In genomic region chr13:95618309-95618712, GRCm38 (mm10) we compare ENCODE assay signal across 8 mouse cellular contexts. TPM values are rescaled to one million over a fixed set of nuclear protein-coding genes. Genes with fewer than 3 reads are reported as not detected.
A peak's percentile ranks its signal among the peaks of the same experiment; 100 is the strongest.
DNase-seq lines count a peak whose midpoint lies in the region; ATAC-seq and TF ChIP-seq lines count a peak whose summit lies in the region.

Gene F2r, minus strand, starts transcription at chr13:95618487.

- H3K79me2 ChIP-seq in CH12.LX (replicated peaks; ENCODE audit: control insufficient read depth, extremely low read depth, insufficient read depth, poor library complexity, severe bottlenecking) = no peaks in the 10 kb centered on the region

- no peak for TF ChIP-seq POLR2A in CH12.LX (IDR thresholded peaks at IDR 0.05; ENCODE audit: low read depth, low read length)

- DNase-seq in CH12.LX (ENCODE audit: extremely low read depth) = peak; percentile 74
- DNase-seq in c-Kit-negative CD71-positive TER-119-positive erythroid progenitor cells, embryonic 14.5 days (ENCODE audit: low read depth, low spot score) = peak; percentile 56
- peak; percentile 95 for DNase-seq in forebrain, embryonic 11.5 days (ENCODE audit: low spot score)
- peak; percentile 87 to 88 for DNase-seq in kidney, postnatal 25 days
- peak; percentile 90 for DNase-seq in liver, postnatal 0 days
- DNase-seq in stomach, postnatal 0 days (ENCODE audit: low spot score) = peak; percentile 83

- TF ChIP-seq CTCF in CH12.LX (conservative IDR thresholded peaks at IDR 0.05 in 1 of 2, IDR thresholded peaks at IDR 0.05 in 1 of 2; ENCODE audit: low read depth in 2 of 2, low read length in 2 of 2) = no peak
- no peak for TF ChIP-seq CTCF in liver, postnatal 0 days (IDR thresholded peaks at IDR 0.05; ENCODE audit: low read depth)
- TF ChIP-seq CTCF in stomach, postnatal 0 days (IDR thresholded peaks at IDR 0.05; ENCODE audit: low read depth) = no peak

- TF ChIP-seq RAD21 in CH12.LX (IDR thresholded peaks at IDR 0.05; ENCODE audit: low read depth, low read length) = no peak

- no peaks in the 10 kb centered on the region for H3K36me3 ChIP-seq in CH12.LX (replicated peaks in 1 of 2; ENCODE audit: control insufficient read depth in 1 of 2, insufficient read depth in 1 of 2, low read length in 1 of 2)
- H3K36me3 ChIP-seq in forebrain, embryonic 11.5 days (ENCODE audit: control insufficient read depth, insufficient read depth, low read length) = no peaks in the 10 kb centered on the region
- H3K36me3 ChIP-seq in heart, embryonic 16.5 days (ENCODE audit: control insufficient read depth, insufficient read depth) = no peaks in the 10 kb centered on the region
- no peaks in the 10 kb centered on the region for H3K36me3 ChIP-seq in liver, postnatal 0 days (replicated peaks; ENCODE audit: insufficient read depth, low read length)
- 0 out of 2 replicates have a peak, but pooled peaks cover 3% of the 10 kb centered on the region for H3K36me3 ChIP-seq in neural tube, embryonic 12.5 days
- H3K36me3 ChIP-seq in stomach, postnatal 0 days (ENCODE audit: control insufficient read depth, insufficient read depth, low read length) = no peaks in the 10 kb centered on the region

- 1% methylated on average over 36 of the region's 42 CpGs for WGBS in forebrain, embryonic 11.5 days
- WGBS in heart, embryonic 16.5 days = 0% methylated on average over 42 of the region's 42 CpGs
- 3% methylated on average over 41 of the region's 42 CpGs for WGBS in liver, postnatal 0 days (ENCODE audit: insufficient replicate concordance)
- WGBS in neural tube, embryonic 12.5 days = under 1% methylated on average over 42 of the region's 42 CpGs
- under 1% methylated on average over 38 of the region's 42 CpGs for WGBS in stomach, postnatal 0 days

- peak within 1 kb of the TSS; percentile 86 for H3K4me2 ChIP-seq in CH12.LX (ENCODE audit: insufficient read depth, low read depth, poor library complexity, severe bottlenecking)
- peak within 1 kb of the TSS; percentile 57 for H3K4me2 ChIP-seq in forebrain, embryonic 11.5 days (ENCODE audit: low read depth, low read length, severe bottlenecking)
- H3K4me2 ChIP-seq in heart, embryonic 16.5 days (ENCODE audit: low read depth, low read length) = peak within 1 kb of the TSS; percentile 82
- H3K4me2 ChIP-seq in liver, postnatal 0 days (ENCODE audit: low read depth, low read length) = peak within 1 kb of the TSS; percentile 98
- peak within 1 kb of the TSS; percentile 80 for H3K4me2 ChIP-seq in neural tube, embryonic 12.5 days (replicated peaks)
- H3K4me2 ChIP-seq in stomach, postnatal 0 days (replicated peaks; ENCODE audit: low read depth) = peak within 1 kb of the TSS; percentile 66

- H3K9ac ChIP-seq in CH12.LX (ENCODE audit: insufficient read depth, low read depth) = no peak within 1 kb of the TSS
- peak within 1 kb of the TSS; percentile 92 for H3K9ac ChIP-seq in forebrain, embryonic 11.5 days (ENCODE audit: low read length)
- peak within 1 kb of the TSS; percentile 98 for H3K9ac ChIP-seq in heart, embryonic 16.5 days (ENCODE audit: low read length)
- H3K9ac ChIP-seq in liver, postnatal 0 days (replicated peaks) = peak within 1 kb of the TSS; percentile 87
- peak within 1 kb of the TSS; percentile 92 for H3K9ac ChIP-seq in neural tube, embryonic 12.5 days
- peak within 1 kb of the TSS; percentile 78 for H3K9ac ChIP-seq in stomach, postnatal 0 days (ENCODE audit: low read length)

- dilution Hi-C loops in CH12.LX (cut with MboI; ENCODE audit: extremely low pct_ligation_motif_present, extremely low pct_unique_long_range_greater_than_20kb, low sequenced_read_pairs) = no loop called here

- H3K27me3 ChIP-seq in CH12.LX (replicated peaks) = peaks cover 65% of the 10 kb centered on the region
- H3K27me3 ChIP-seq in forebrain, embryonic 11.5 days (ENCODE audit: control insufficient read depth, insufficient read depth, low read length) = no peaks in the 10 kb centered on the region
- H3K27me3 ChIP-seq in heart, embryonic 16.5 days (ENCODE audit: control insufficient read depth, insufficient read depth, low read length) = no peaks in the 10 kb centered on the region
- H3K27me3 ChIP-seq in liver, postnatal 0 days (ENCODE audit: insufficient read depth, low read length) = no peaks in the 10 kb centered on the region
- H3K27me3 ChIP-seq in neural tube, embryonic 12.5 days (replicated peaks) = no peaks in the 10 kb centered on the region
- no peaks in the 10 kb centered on the region for H3K27me3 ChIP-seq in stomach, postnatal 0 days (ENCODE audit: control insufficient read depth, insufficient read depth, low read length)

- TF ChIP-seq EP300 in CH12.LX (IDR thresholded peaks at IDR 0.05; ENCODE audit: low read length) = 0 out of 2 replicates have a peak, but pooled peaks have one; percentile 9
- no peak for TF ChIP-seq EP300 in liver, postnatal 0 days (IDR thresholded peaks at IDR 0.05; ENCODE audit: low read depth)
- no peak for TF ChIP-seq EP300 in stomach, postnatal 0 days (optimal IDR thresholded peaks at IDR 0.05)

- H3K27ac ChIP-seq in CH12.LX (ENCODE audit: insufficient read depth, low read depth) = no peak within 1 kb of the TSS
- peak within 1 kb of the TSS; percentile 25; the same call in 1 of the 2 replicates for H3K27ac ChIP-seq in forebrain, embryonic 11.5 days (ENCODE audit: low read depth, low read length)
- H3K27ac ChIP-seq in heart, embryonic 16.5 days (ENCODE audit: low read length) = peak within 1 kb of the TSS; percentile 94
- H3K27ac ChIP-seq in liver, postnatal 0 days (ENCODE audit: low read depth) = peak within 1 kb of the TSS; percentile 80
- H3K27ac ChIP-seq in neural tube, embryonic 12.5 days = 0 out of 2 replicates have a peak within 1 kb of the TSS, but pooled peaks have one; percentile 26
- H3K27ac ChIP-seq in stomach, postnatal 0 days (replicated peaks) = peak within 1 kb of the TSS; percentile 67

- ATAC-seq in forebrain, embryonic 11.5 days (replicated peaks; ENCODE audit: low FRiP score) = peak; percentile 95
- ATAC-seq in heart, embryonic 16.5 days (replicated peaks; ENCODE audit: extremely low read depth, insufficient read depth, low FRiP score) = peak; percentile 92
- ATAC-seq in liver, postnatal 0 days = peak; percentile 95
- ATAC-seq in neural tube, embryonic 12.5 days (ENCODE audit: low FRiP score, low read depth) = peak; percentile 92
- peak; percentile 88 for ATAC-seq in stomach, postnatal 0 days (ENCODE audit: low FRiP score, low TSS enrichment)

- H3K4me1 ChIP-seq in CH12.LX (ENCODE audit: control insufficient read depth in 1 of 2, insufficient read depth in 2 of 2) = peaks cover 0 to 8% of the 10 kb centered on the region in 2 experiments; a peak in 2 of 4 replicates
- H3K4me1 ChIP-seq in forebrain, embryonic 11.5 days (replicated peaks; ENCODE audit: control insufficient read depth, insufficient read depth, low read length) = peaks cover 8% of the 10 kb centered on the region
- H3K4me1 ChIP-seq in heart, embryonic 16.5 days (ENCODE audit: control insufficient read depth, insufficient read depth, low read length) = peaks cover 45% of the 10 kb centered on the region
- peaks cover 23% of the 10 kb centered on the region for H3K4me1 ChIP-seq in liver, postnatal 0 days (ENCODE audit: insufficient read depth)
- H3K4me1 ChIP-seq in neural tube, embryonic 12.5 days = peaks cover 31% of the 10 kb centered on the region
- H3K4me1 ChIP-seq in stomach, postnatal 0 days (replicated peaks; ENCODE audit: control insufficient read depth, insufficient read depth) = 0 out of 2 replicates have a peak, but pooled peaks cover 3% of the 10 kb centered on the region

- peak within 1 kb of the TSS; percentile 6 to 51 (median 42) for H3K4me3 ChIP-seq in CH12.LX (replicated peaks in 1 of 3; ENCODE audit: low read depth in 2 of 3, low read length in 2 of 3, poor library complexity in 1 of 3)
- H3K4me3 ChIP-seq in forebrain, embryonic 11.5 days (ENCODE audit: low read depth, low read length) = peak within 1 kb of the TSS; percentile 62
- peak within 1 kb of the TSS; percentile 95 for H3K4me3 ChIP-seq in heart, embryonic 16.5 days (ENCODE audit: low read length)
- H3K4me3 ChIP-seq in liver, postnatal 0 days (ENCODE audit: low read depth, low read length) = peak within 1 kb of the TSS; percentile 92
- H3K4me3 ChIP-seq in neural tube, embryonic 12.5 days = peak within 1 kb of the TSS; percentile 82
- peak within 1 kb of the TSS; percentile 61 for H3K4me3 ChIP-seq in stomach, postnatal 0 days (ENCODE audit: low read depth, low read length)

- in situ Hi-C loops in CH12.LX (cut with MboI; ENCODE audit: low pct_ligation_motif_present, low pct_unique_long_range_greater_than_20kb, low sequenced_read_pairs) = no loop called here

- no peaks in the 10 kb centered on the region for H3K9me3 ChIP-seq in CH12.LX (replicated peaks; ENCODE audit: low read length)
- no peaks in the 10 kb centered on the region for H3K9me3 ChIP-seq in forebrain, embryonic 11.5 days (ENCODE audit: control insufficient read depth, low read length)
- no peaks in the 10 kb centered on the region for H3K9me3 ChIP-seq in heart, embryonic 16.5 days (replicated peaks; ENCODE audit: control insufficient read depth, low read length)
- no peaks in the 10 kb centered on the region for H3K9me3 ChIP-seq in liver, postnatal 0 days (ENCODE audit: low read length)
- no peaks in the 10 kb centered on the region for H3K9me3 ChIP-seq in neural tube, embryonic 12.5 days
- no peaks in the 10 kb centered on the region for H3K9me3 ChIP-seq in stomach, postnatal 0 days (ENCODE audit: control insufficient read depth, low read length)

TF ChIP-seq in CH12.LX, 34 proteins besides CTCF, POLR2A, EP300 and RAD21:
- TF ChIP-seq CHD2 (IDR thresholded peaks at IDR 0.05; ENCODE audit: low read length) = no peak
- TF ChIP-seq MAX (IDR thresholded peaks at IDR 0.05; ENCODE audit: low read length) = no peak
- no peak for TF ChIP-seq POLR2AphosphoS2 (IDR thresholded peaks at IDR 0.05; ENCODE audit: low read depth, low read length)
- no peak for TF ChIP-seq SMC3 (IDR thresholded peaks at IDR 0.05; ENCODE audit: low read depth, low read length)
- peak; percentile 58; the same call in 1 of the 2 replicates for TF ChIP-seq BHLHE40 (IDR thresholded peaks at IDR 0.05; ENCODE audit: low read depth, low read length)
- TF ChIP-seq NRF1 (IDR thresholded peaks at IDR 0.05; ENCODE audit: low read depth, low read length) = peak; percentile 34; the same call in 1 of the 2 replicates
- 0 out of 2 replicates have a peak, but pooled peaks have one; percentile 41 for TF ChIP-seq MAFK (IDR thresholded peaks at IDR 0.05; ENCODE audit: insufficient replicate concordance, low read length)
- peak; percentile 38; the same call in 1 of the 2 replicates for TF ChIP-seq IRF4 (IDR thresholded peaks at IDR 0.05; ENCODE audit: low read depth, low read length)

RNA-seq across cellular contexts. Expression of gene F2r, which starts in this region (rescaled TPM):
- total RNA-seq in CH12.LX (2012; rRNA removed) (0.04 and 0.17 TPM in 2 replicates), CH12.LX (2014; rRNA removed) (0.28 and 0.30 TPM in 2 replicates)
- polyA plus RNA-seq in CH12.LX (2012; ENCODE audit: insufficient read length, low read depth) = 0.10 and 0.30 TPM in 2 replicates
- polyA plus RNA-seq in forebrain, embryonic 11.5 days (2014; fragmentation: Nextera tagmentation; extraction: Ambion mirVana) = 121 and 122 TPM in 2 replicates
- 96.3 and 107 TPM in 2 replicates for polyA plus RNA-seq in heart, embryonic 16.5 days (2015; fragmentation: Nextera tagmentation; extraction: Ambion mirVana)
- polyA plus RNA-seq in liver, postnatal 0 days (2015; fragmentation: Nextera tagmentation; extraction: Ambion mirVana) = 25.5 and 28.6 TPM in 2 replicates
- 109 and 118 TPM in 2 replicates for polyA plus RNA-seq in neural tube, embryonic 12.5 days (2016; fragmentation: Nextera tagmentation; extraction: Ambion mirVana)
- 20.1 and 23.0 TPM in 2 replicates for polyA plus RNA-seq in stomach, postnatal 0 days (2015; fragmentation: Nextera tagmentation; extraction: Ambion mirVana)

Comparison
In these comparisons a context has a peak if more than half of its experiments do, and no peak if none do; other contexts are left out.
1. RNA of gene F2r (polyA plus RNA-seq): 121 to 122 TPM in forebrain, embryonic 11.5 days, 109 to 118 TPM in neural tube, embryonic 12.5 days, 96.3 to 107 TPM in heart, embryonic 16.5 days, 25.5 to 28.6 TPM in liver, postnatal 0 days and 20.1 to 23.0 TPM in stomach, postnatal 0 days; 0.10 to 0.30 TPM in CH12.LX; every median in the first group is over 10 times any median in the second.
2. Peak in DNase-seq, H3K4me3 ChIP-seq and H3K4me2 ChIP-seq in CH12.LX; RNA of the gene not detected or under 1 TPM.
3. H3K4me3 ChIP-seq: peak in every context shown above with its lines; median percentile 95 in heart, embryonic 16.5 days; 92 in liver, postnatal 0 days; 82 in neural tube, embryonic 12.5 days; 62 in forebrain, embryonic 11.5 days; 61 in stomach, postnatal 0 days; 42 in CH12.LX.
4. Peak in every context shown above with its lines, with median percentiles within 50 percentile points of each other: DNase-seq, H3K4me2 ChIP-seq and ATAC-seq.